Mouse (Mus musculus): ENCODE data around the gene Prrt3. TPM values are rescaled to one million over a fixed set of nuclear protein-coding genes. Genes with fewer than 3 reads are reported as not detected.

The Prrt3 gene
- polyA plus RNA-seq (2012; rRNA removed), result 0.10 and 0.18 TPM in 2 replicates

- no peak for DNase-seq (ENCODE audit: low spot score)
Observed at GRCm38 (mm10) chr6:113501388-113502084, at the start of gene Prrt3. Gene Prrt3, minus strand, starts transcription at chr6:113501931.

GRCm38 (mm10) chr6:113543906-113544481, 42.3 kb upstream of the Prrt3 start:
- DNase-seq (ENCODE audit: low spot score), result no peak

GRCm38 (mm10) chr6:113541610-113542009, 39.9 kb upstream of the Prrt3 start:
- DNase-seq (ENCODE audit: low spot score), result no peak

GRCm38 (mm10) chr6:113534886-113535285, 33.2 kb upstream of the Prrt3 start:
- DNase-seq (ENCODE audit: low spot score), result no peak

GRCm38 (mm10) chr6:113531840-113532404, 30.2 kb upstream of the Prrt3 start:
- DNase-seq (ENCODE audit: low spot score), result no peak

GRCm38 (mm10) chr6:113530932-113531839, 29.5 kb upstream of the Prrt3 start, which contains the start of the genes Emc3 and Fancd2:
Gene Emc3, minus strand, starts transcription at chr6:113531652.
Gene Fancd2, plus strand, starts transcription at chr6:113531682.
- DNase-seq (ENCODE audit: low spot score), result peak; percentile 91

- no peak for DNase-seq (ENCODE audit: low spot score)
Observed at GRCm38 (mm10) chr6:113523420-113523819, 21.7 kb upstream of the Prrt3 start.

- no peak for DNase-seq (ENCODE audit: low spot score)
Observed at GRCm38 (mm10) chr6:113522310-113522709, 20.6 kb upstream of the Prrt3 start.

- DNase-seq (ENCODE audit: low spot score), result no peak
Observed at GRCm38 (mm10) chr6:113517434-113518080, 15.8 kb upstream of the Prrt3 start.

GRCm38 (mm10) chr6:113514600-113514999, 12.9 kb upstream of the Prrt3 start:
- no peak for DNase-seq (ENCODE audit: low spot score)

- DNase-seq (ENCODE audit: low spot score), result no peak
Observed at GRCm38 (mm10) chr6:113513944-113514343, 12.2 kb upstream of the Prrt3 start.

- no peak for DNase-seq (ENCODE audit: low spot score)
Observed at GRCm38 (mm10) chr6:113508947-113509280, 7.2 kb upstream of the Prrt3 start.

GRCm38 (mm10) chr6:113508272-113508946, 6.7 kb upstream of the Prrt3 start:
- DNase-seq (ENCODE audit: low spot score), result no peak

GRCm38 (mm10) chr6:113507130-113507529, 5.4 kb upstream of the Prrt3 start:
- no peak for DNase-seq (ENCODE audit: low spot score)

GRCm38 (mm10) chr6:113505689-113506088, 4.0 kb upstream of the Prrt3 start:
- no peak for DNase-seq (ENCODE audit: low spot score)

GRCm38 (mm10) chr6:113502801-113503200, 1.1 kb upstream of the Prrt3 start:
- no peak for DNase-seq (ENCODE audit: low spot score)

GRCm38 (mm10) chr6:113499346-113499745, 2.4 kb downstream of the Prrt3 start:
- DNase-seq (ENCODE audit: low spot score), result no peak

GRCm38 (mm10) chr6:113495071-113495675, 6.6 kb downstream of the Prrt3 start:
- DNase-seq (ENCODE audit: low spot score), result no peak

GRCm38 (mm10) chr6:113494258-113494788, 7.4 kb downstream of the Prrt3 start:
- peak; percentile 84 for DNase-seq (ENCODE audit: low spot score)

Measured in urinary bladder, adult 2 months (tissue).